Comparison of ENCODE assay signal across 24 mouse cellular contexts in genomic region chr13:39306851-39307250, GRCm38 (mm10).
A peak's percentile ranks its signal among the peaks of the same experiment; 100 is the strongest.
DNase-seq lines count a peak whose midpoint lies in the region; ATAC-seq and TF ChIP-seq lines count a peak whose summit lies in the region.
"Had no signal": no experiment of that assay in that cellular context is flagged by ENCODE, and none has a peak within 500 bp of the region (broad histone marks: within the 10 kb centered on the region; RNA-seq: fewer than 3 reads in every experiment).

No protein-coding gene starts in this region.

- 49% methylated on average over 3 of the region's 3 CpGs for WGBS in embryonic facial prominence, embryonic 10.5 days
- WGBS in limb, embryonic 13.5 days = 24% methylated on average over 3 of the region's 3 CpGs
- 84% methylated on average over 3 of the region's 3 CpGs for WGBS in forebrain, embryonic 12.5 days

- DNase-seq in NIH3T3 (ENCODE audit: low read depth) = peak; percentile 81
- peak; percentile 20 for DNase-seq in embryonic facial prominence, embryonic 10.5 days (ENCODE audit: low spot score)
- DNase-seq in kidney, postnatal 36 days = no peak
- DNase-seq in gastrocnemius, postnatal 14 days = no peak
- DNase-seq: adrenal gland, adult 8-10 months; B cell, adult 2 months; cerebellum, adult 11-12 months; cerebellum, postnatal 10 days; kidney, postnatal 25 days; layer of hippocampus, postnatal 36 days; liver, embryonic 13.5 days; lung, adult 2 months; lung, postnatal 14 days had no signal

- H3K9ac ChIP-seq in limb, embryonic 13.5 days = no peak overlapping the region
- H3K9ac ChIP-seq in forebrain, embryonic 12.5 days = no peak overlapping the region
- H3K9ac ChIP-seq: liver, embryonic 13.5 days; midbrain, embryonic 12.5 days had no signal

- H3K27me3 ChIP-seq in embryonic facial prominence, embryonic 10.5 days (replicated peaks; ENCODE audit: low read depth, poor library complexity, severe bottlenecking) = no peaks in the 10 kb centered on the region
- H3K27me3 ChIP-seq in limb, embryonic 13.5 days = 0 out of 2 replicates have a peak, but pooled peaks cover 10% of the 10 kb centered on the region
- no peaks in the 10 kb centered on the region; the same call in 1 of the 2 replicates for H3K27me3 ChIP-seq in forebrain, embryonic 12.5 days
- H3K27me3 ChIP-seq: CH12.LX; liver, embryonic 13.5 days; midbrain, embryonic 12.5 days had no signal

- peak overlapping the region; percentile 25 for H3K4me2 ChIP-seq in limb, embryonic 13.5 days (replicated peaks)
- H3K4me2 ChIP-seq in forebrain, embryonic 12.5 days = no peak overlapping the region
- H3K4me2 ChIP-seq: heart, embryonic 11.5 days; liver, embryonic 13.5 days; midbrain, embryonic 12.5 days had no signal

- ATAC-seq in limb, embryonic 13.5 days (ENCODE audit: low FRiP score, low read depth) = peak; percentile 68
- ATAC-seq in forebrain, embryonic 12.5 days (ENCODE audit: low FRiP score) = no peak
- ATAC-seq: hindbrain, postnatal 0 days; intestine, postnatal 0 days had no signal

- TF ChIP-seq CTCF in embryonic fibroblast, embryonic 13.5 days (IDR thresholded peaks at IDR 0.05; ENCODE audit: borderline replicate concordance, insufficient read depth, low read length) = no peak

- intact Hi-C loops in gastrocnemius, postnatal 14 days (cut with DNase I; ENCODE audit: low total_unique reads) = no loop called here

- H3K4me1 ChIP-seq in embryonic facial prominence, embryonic 10.5 days = peaks cover 14% of the 10 kb centered on the region; the same call in 1 of the 2 replicates
- H3K4me1 ChIP-seq in embryonic fibroblast, embryonic 13.5 days (ENCODE audit: control insufficient read depth, insufficient read depth, low read length) = peaks cover 7% of the 10 kb centered on the region; the same call in 1 of the 2 replicates
- peaks cover 36% of the 10 kb centered on the region for H3K4me1 ChIP-seq in limb, embryonic 13.5 days
- H3K4me1 ChIP-seq in forebrain, embryonic 12.5 days = no peaks in the 10 kb centered on the region; the same call in 1 of the 2 replicates
- H3K4me1 ChIP-seq: hindbrain, embryonic 10.5 days; liver, embryonic 13.5 days; midbrain, embryonic 12.5 days had no signal

- no peaks in the 10 kb centered on the region for H3K9me3 ChIP-seq in embryonic facial prominence, embryonic 10.5 days
- H3K9me3 ChIP-seq in limb, embryonic 13.5 days = no peaks in the 10 kb centered on the region
- H3K9me3 ChIP-seq in forebrain, embryonic 12.5 days = no peaks in the 10 kb centered on the region
- H3K9me3 ChIP-seq: hindbrain, embryonic 10.5 days; liver, embryonic 13.5 days; midbrain, embryonic 12.5 days had no signal

- H3K4me3 ChIP-seq in embryonic facial prominence, embryonic 10.5 days = no peak overlapping the region
- H3K4me3 ChIP-seq in embryonic fibroblast, embryonic 13.5 days (ENCODE audit: insufficient read depth, low read length) = no peak overlapping the region
- no peak overlapping the region for H3K4me3 ChIP-seq in limb, embryonic 13.5 days
- no peak overlapping the region for H3K4me3 ChIP-seq in forebrain, embryonic 12.5 days (replicated peaks)
- H3K4me3 ChIP-seq: hindbrain, embryonic 10.5 days; liver, embryonic 13.5 days; midbrain, embryonic 12.5 days had no signal

- H3K36me3 ChIP-seq in embryonic facial prominence, embryonic 10.5 days (replicated peaks) = no peaks in the 10 kb centered on the region
- H3K36me3 ChIP-seq in limb, embryonic 13.5 days = no peaks in the 10 kb centered on the region
- no peaks in the 10 kb centered on the region for H3K36me3 ChIP-seq in forebrain, embryonic 12.5 days (replicated peaks)
- H3K36me3 ChIP-seq: G1E; hindbrain, embryonic 10.5 days; liver, embryonic 13.5 days; midbrain, embryonic 12.5 days had no signal

- no peak for TF ChIP-seq POLR2A in embryonic fibroblast, embryonic 13.5 days (IDR thresholded peaks at IDR 0.05; ENCODE audit: low read depth, low read length)

- H3K27ac ChIP-seq in embryonic facial prominence, embryonic 10.5 days (replicated peaks) = no peak overlapping the region
- H3K27ac ChIP-seq in embryonic fibroblast, embryonic 13.5 days (ENCODE audit: insufficient read depth, low read length) = peak overlapping the region; percentile 80
- H3K27ac ChIP-seq in limb, embryonic 13.5 days = peak overlapping the region; percentile 48; the same call in 1 of the 2 replicates
- no peak overlapping the region for H3K27ac ChIP-seq in forebrain, embryonic 12.5 days
- H3K27ac ChIP-seq: hindbrain, embryonic 10.5 days; hindbrain, postnatal 0 days; liver, embryonic 13.5 days; midbrain, embryonic 12.5 days; stomach, postnatal 0 days had no signal

Comparison
In these comparisons a context has a peak if more than half of its experiments do, and no peak if none do; other contexts are left out.
1. DNase-seq: peak in NIH3T3 (single experiment) and embryonic facial prominence, embryonic 10.5 days (single experiment); none in kidney, postnatal 36 days (0 of 2) and gastrocnemius, postnatal 14 days (single experiment).
2. H3K27ac ChIP-seq: peak in embryonic fibroblast, embryonic 13.5 days (single experiment) and limb, embryonic 13.5 days (single experiment); none in embryonic facial prominence, embryonic 10.5 days (single experiment) and forebrain, embryonic 12.5 days (single experiment).